Mouse (Mus musculus) c-Kit-negative CD71-positive TER-119-positive erythroid progenitor cells, embryonic 14.5 days (primary cell): ENCODE results near the gene Ceacam5.

Source experiments
- DNase-seq: peaks from one replicate; pipeline ENCODE4 v3.0.0-alpha.2; 2013; ENCODE audit warnings: low read depth, low spot score

Gene Ceacam5

DNA sequence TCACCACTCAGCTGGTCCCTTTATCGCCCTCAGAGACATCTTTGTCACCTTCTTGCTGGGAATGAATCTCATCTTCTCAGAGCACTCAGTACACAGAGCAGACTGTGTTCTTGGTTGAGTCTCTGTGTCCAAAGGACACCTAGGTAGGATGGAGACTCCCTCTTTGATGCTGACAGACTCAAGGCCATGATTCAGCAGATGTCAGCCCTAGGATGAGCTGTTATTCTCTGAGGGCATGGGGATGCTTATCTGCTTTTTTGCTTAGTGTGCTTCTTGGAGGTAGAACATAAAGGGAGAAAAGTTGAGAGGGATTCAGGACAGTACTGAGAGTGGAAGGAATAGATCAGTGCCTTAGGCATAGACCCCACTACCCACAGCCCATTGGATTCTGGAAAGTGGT lies at the start of gene Ceacam5:
Ceacam5 (plus strand) TSS at position 301 of the 400 bp plus-strand sequence.
- DNase-seq: no peak
